Comparison of ENCODE assay signal across 8 mouse cellular contexts in genomic region chr13:80747022-80747421, GRCm38 (mm10).
A peak's percentile ranks its signal among the peaks of the same experiment; 100 is the strongest.
DNase-seq lines count a peak whose midpoint lies in the region; ATAC-seq and TF ChIP-seq lines count a peak whose summit lies in the region.
"Not testable (repeated sequence)": the region's sequence is repeated elsewhere in the genome, so short reads cannot be mapped to it uniquely, and the experiment has no call there.

No protein-coding gene starts in this region.

- intact Hi-C loops in left cerebral cortex, adult 2 months (cut with DNase I) = loop anchor here (5.0 kb wide), 1 partner anchor 135 kb away; no protein-coding TSS in a partner anchor

- not testable (repeated sequence) for H3K27me3 ChIP-seq in forebrain, embryonic 14.5 days (replicated peaks; ENCODE audit: control insufficient read depth, insufficient read depth, low read length); hindbrain, embryonic 16.5 days (replicated peaks; ENCODE audit: control insufficient read depth, insufficient read depth, low read length); midbrain, embryonic 10.5 days (ENCODE audit: low read depth, poor library complexity, severe bottlenecking)

- H3K27ac ChIP-seq in forebrain, embryonic 14.5 days (ENCODE audit: low read depth, low read length); hindbrain, embryonic 16.5 days (ENCODE audit: low read depth, low read length); left cerebral cortex, adult 2 months; midbrain, embryonic 10.5 days (replicated peaks): not testable (repeated sequence)

- H3K4me2 ChIP-seq in forebrain, embryonic 14.5 days (ENCODE audit: low read length); hindbrain, embryonic 16.5 days (ENCODE audit: low read length): not testable (repeated sequence)

- H3K4me1 ChIP-seq in forebrain, embryonic 14.5 days (ENCODE audit: control insufficient read depth, insufficient read depth, low read length); hindbrain, embryonic 16.5 days (ENCODE audit: control insufficient read depth, insufficient read depth, low read depth, low read length); midbrain, embryonic 10.5 days: not testable (repeated sequence)

- H3K9me3 ChIP-seq in forebrain, embryonic 14.5 days (replicated peaks; ENCODE audit: control insufficient read depth, low read length); hindbrain, embryonic 16.5 days (ENCODE audit: control insufficient read depth, low read length); midbrain, embryonic 10.5 days (replicated peaks): not testable (repeated sequence)

- ATAC-seq in forebrain, embryonic 14.5 days = peak; percentile 86
- peak; percentile 80; the same call in 1 of the 2 replicates for ATAC-seq in hindbrain, embryonic 16.5 days

- 47% methylated on average over 6 of the region's 6 CpGs for whole genome bisulfite sequencing in forebrain, embryonic 14.5 days
- 34% methylated on average over 6 of the region's 6 CpGs for WGBS in hindbrain, embryonic 16.5 days
- WGBS in midbrain, embryonic 10.5 days = 55% methylated on average over 6 of the region's 6 CpGs

- not testable (repeated sequence) for H3K9ac ChIP-seq in forebrain, embryonic 14.5 days (ENCODE audit: low read length); hindbrain, embryonic 16.5 days (ENCODE audit: low read depth, low read length)

- peak; percentile 56 for DNase-seq in 3T3-L1 (ENCODE audit: low read depth, low spot score)
- peak; percentile 32 for DNase-seq in R1 (ENCODE audit: low read depth, low spot score)
- DNase-seq in cerebellum, postnatal 25 days = peak; percentile 13 to 43
- DNase-seq in forebrain, embryonic 14.5 days (ENCODE audit: low spot score) = peak; percentile 86
- DNase-seq in left cerebral cortex, adult 2 months (ENCODE audit: extremely low spot score in 1 of 2, low spot score in 2 of 2) = not testable (repeated sequence)
- peak; percentile 17 for DNase-seq in midbrain, embryonic 10.5 days (ENCODE audit: low spot score)
- DNase-seq in right cerebral cortex, postnatal 10 days (ENCODE audit: low spot score in 2 of 2) = peak; percentile 37 to 43

- peak; percentile 52 for TF ChIP-seq CTCF in left cerebral cortex, adult 2 months (IDR thresholded peaks at IDR 0.05)

- H3K4me3 ChIP-seq in forebrain, embryonic 14.5 days (ENCODE audit: low read depth, low read length); hindbrain, embryonic 16.5 days (ENCODE audit: low read length); left cerebral cortex, adult 2 months; midbrain, embryonic 10.5 days: not testable (repeated sequence)

- H3K36me3 ChIP-seq in forebrain, embryonic 14.5 days (ENCODE audit: control insufficient read depth, insufficient read depth, low read length); hindbrain, embryonic 16.5 days (ENCODE audit: control insufficient read depth, insufficient read depth, low read length); midbrain, embryonic 10.5 days: not testable (repeated sequence)
